11 mouse cellular contexts compared by ENCODE assay signal in the genomic region with DNA sequence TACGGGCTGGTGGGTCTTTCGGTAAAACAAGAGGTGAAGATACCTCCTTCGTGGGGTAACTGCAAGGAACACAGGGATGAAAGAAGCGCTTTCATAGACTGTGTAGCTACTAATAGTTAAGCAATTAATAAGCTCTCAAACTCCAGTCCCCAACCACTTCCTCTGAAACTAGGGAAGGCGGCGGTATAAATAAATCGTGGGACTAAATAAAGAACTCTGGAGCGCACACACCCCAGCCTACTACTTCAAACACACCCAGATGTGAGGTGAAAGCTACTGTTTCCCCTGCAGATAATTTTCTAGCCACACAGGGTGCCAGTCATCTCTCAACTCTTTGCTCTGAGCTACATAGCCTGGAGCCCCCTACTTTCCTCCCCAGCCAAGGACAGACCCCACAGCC. TPM values are rescaled to one million over a fixed set of nuclear protein-coding genes. Genes with fewer than 3 reads are reported as not detected.
A peak's percentile ranks its signal among the peaks of the same experiment; 100 is the strongest.
DNase-seq lines count a peak whose midpoint lies in the region; ATAC-seq lines count a peak whose summit lies in the region.
"Had no signal": no experiment of that assay in that cellular context is flagged by ENCODE, and none has a peak within 500 bp of the region (broad histone marks: within the 10 kb centered on the region; RNA-seq: fewer than 3 reads in every experiment).

No protein-coding gene starts in this region.

- DNase-seq in heart, adult 8-10 months (ENCODE audit: low spot score) = no peak
- peak; percentile 19 for DNase-seq in CD4-positive, CD25-positive, alpha-beta regulatory T cell, adult 2 months (ENCODE audit: low read depth, low spot score)
- no peak for DNase-seq in midbrain, embryonic 10.5 days (ENCODE audit: low spot score)
- no peak for DNase-seq in liver
- DNase-seq in natural killer cell, adult 2 months (ENCODE audit: low spot score in 2 of 2) = no peak
- DNase-seq in cerebellum, adult 9-11 months = no peak
- DNase-seq: heart, adult 18-20 months; left cerebral cortex, postnatal 4 days had no signal

- H3K36me3 ChIP-seq in heart, embryonic 14.5 days (ENCODE audit: control insufficient read depth, insufficient read depth, low read length) = peaks cover 17% of the 10 kb centered on the region; the same call in 1 of the 2 replicates
- peaks cover 11% of the 10 kb centered on the region; the same call in 1 of the 2 replicates for H3K36me3 ChIP-seq in forebrain, embryonic 16.5 days (ENCODE audit: control insufficient read depth, insufficient read depth)
- peaks cover 57% of the 10 kb centered on the region for H3K36me3 ChIP-seq in midbrain, embryonic 10.5 days

- 0 out of 2 replicates have a peak overlapping the region, but pooled peaks have one; percentile 11 for H3K4me2 ChIP-seq in heart, embryonic 14.5 days (ENCODE audit: low read length)
- H3K4me2 ChIP-seq in forebrain, embryonic 16.5 days (ENCODE audit: low read length) = peak overlapping the region; percentile 33

- H3K9me3 ChIP-seq in heart, embryonic 14.5 days (ENCODE audit: control insufficient read depth, low read length) = no peaks in the 10 kb centered on the region
- H3K9me3 ChIP-seq in forebrain, embryonic 16.5 days (ENCODE audit: control insufficient read depth, low read length) = no peaks in the 10 kb centered on the region
- no peaks in the 10 kb centered on the region for H3K9me3 ChIP-seq in midbrain, embryonic 10.5 days (replicated peaks)

- no peak for ATAC-seq in heart, embryonic 14.5 days (ENCODE audit: insufficient number of reproducible peaks, insufficient read depth, low FRiP score, low read depth)
- ATAC-seq in forebrain, embryonic 16.5 days = no peak

- peak overlapping the region; percentile 7; the same call in 1 of the 2 replicates for H3K9ac ChIP-seq in heart, embryonic 14.5 days (ENCODE audit: low read length)
- H3K9ac ChIP-seq in forebrain, embryonic 16.5 days (replicated peaks; ENCODE audit: low read depth, low read length) = no peak overlapping the region

- H3K27ac ChIP-seq in heart, embryonic 14.5 days (replicated peaks in 1 of 2; ENCODE audit: control insufficient read depth in 1 of 2, insufficient read depth in 1 of 2, low read depth in 2 of 2, low read length in 2 of 2) = peak overlapping the region in 1 of 2 experiments; percentile 45; a peak in 1 of 4 replicates
- peak overlapping the region; percentile 61 for H3K27ac ChIP-seq in forebrain, embryonic 16.5 days (ENCODE audit: low read length)
- peak overlapping the region; percentile 95 for H3K27ac ChIP-seq in midbrain, embryonic 10.5 days (replicated peaks)

- no peaks in the 10 kb centered on the region for H3K27me3 ChIP-seq in heart, embryonic 14.5 days (ENCODE audit: control insufficient read depth, insufficient read depth, low read length)
- no peaks in the 10 kb centered on the region for H3K27me3 ChIP-seq in forebrain, embryonic 16.5 days (replicated peaks; ENCODE audit: control insufficient read depth, insufficient read depth, low read length)
- H3K27me3 ChIP-seq in midbrain, embryonic 10.5 days (ENCODE audit: low read depth, poor library complexity, severe bottlenecking) = no peaks in the 10 kb centered on the region

- no peak overlapping the region for H3K4me3 ChIP-seq in heart, embryonic 14.5 days (ENCODE audit: control insufficient read depth in 1 of 2, insufficient read depth in 1 of 2, low read depth in 1 of 2, low read length in 2 of 2)
- H3K4me3 ChIP-seq in forebrain, embryonic 16.5 days (replicated peaks; ENCODE audit: low read length) = no peak overlapping the region
- peak overlapping the region; percentile 52 for H3K4me3 ChIP-seq in midbrain, embryonic 10.5 days

- WGBS in heart, embryonic 14.5 days = 67% methylated on average over 8 of the region's 8 CpGs
- 19% methylated on average over 8 of the region's 8 CpGs for WGBS in forebrain, embryonic 16.5 days
- WGBS in midbrain, embryonic 10.5 days = 71% methylated on average over 8 of the region's 8 CpGs

- H3K4me1 ChIP-seq in heart, embryonic 14.5 days (ENCODE audit: control insufficient read depth in 2 of 2, insufficient read depth in 2 of 2, low read length in 2 of 2) = peaks cover 9 to 19% of the 10 kb centered on the region in 2 experiments
- H3K4me1 ChIP-seq in forebrain, embryonic 16.5 days (replicated peaks; ENCODE audit: control insufficient read depth, insufficient read depth, low read length) = peaks cover 84% of the 10 kb centered on the region
- peaks cover 90% of the 10 kb centered on the region for H3K4me1 ChIP-seq in midbrain, embryonic 10.5 days

RNA-seq across cellular contexts. Expression of gene Vangl2, which starts 12.2 kb away (rescaled TPM):
- polyA plus RNA-seq in heart, embryonic 14.5 days (2014; fragmentation: Nextera tagmentation; extraction: Ambion mirVana) = 9.2 and 10.0 TPM in 2 replicates
- total RNA-seq in heart, adult 8-10 months (2022) = 1 to 10 TPM in 2 of 4 experiments, under 1 TPM in 2; 0.86 to 1.7 (median 1.1) TPM
- 40.5 and 42.7 TPM in 2 replicates for polyA plus RNA-seq in forebrain, embryonic 16.5 days (2015; fragmentation: Nextera tagmentation; extraction: Ambion mirVana)
- 49.1 and 55.4 TPM in 2 replicates for polyA plus RNA-seq in midbrain, embryonic 10.5 days (2016; fragmentation: Nextera tagmentation; extraction: Ambion mirVana)

RNA-seq across cellular contexts. Expression of gene Nhlh1, which starts 41.3 kb away (rescaled TPM):
- not detected in 2 replicates for polyA plus RNA-seq in heart, embryonic 14.5 days (2014; fragmentation: Nextera tagmentation; extraction: Ambion mirVana)
- not detected for total RNA-seq in heart, adult 8-10 months (2022)
- polyA plus RNA-seq in forebrain, embryonic 16.5 days (2015; fragmentation: Nextera tagmentation; extraction: Ambion mirVana) = 2.0 TPM in 2 replicates
- 5.5 and 6.9 TPM in 2 replicates for polyA plus RNA-seq in midbrain, embryonic 10.5 days (2016; fragmentation: Nextera tagmentation; extraction: Ambion mirVana)
- total RNA-seq: heart, adult 18-20 months had no signal
- polyA plus RNA-seq: urinary bladder, adult 2 months had no signal
